Mouse (Mus musculus) MEL (cell line): ENCODE results near the gene Aff2. TPM values are rescaled to one million over a fixed set of nuclear protein-coding genes. Genes with fewer than 3 reads are reported as not detected.

Source experiments
- DNase-seq: peaks from one replicate; pipeline ENCODE4 v3.0.0; 2011; ENCODE audit warnings: low read depth, low spot score
- H3K27ac ChIP-seq: 2 replicates; pipeline ENCODE4 v1.5.1; 2012; ENCODE audit warnings: low read depth, mild to moderate bottlenecking, control low read depth, low read length, moderate library complexity; ENCODE audit not compliant: control insufficient read depth
- H3K27me3 ChIP-seq, 2 experiments: fragments of 150-350 bp in 1 of 2; sonication (generic) in 1 of 2; 2 replicates each; pipeline ENCODE4 v1.6.1; 2012; ENCODE audit warnings: low read length in 2 of 2, mild to moderate bottlenecking in 2 of 2, improper control_type of control experiment in 1 of 2, moderate library complexity in 1 of 2; ENCODE audit not compliant: insufficient read depth in 2 of 2, control insufficient read depth in 1 of 2
- H3K36me3 ChIP-seq, 2 experiments: 2 replicates each; pipeline ENCODE4 v1.6.1; 2012 to 2014; ENCODE audit warnings: low read length in 2 of 2, improper control_type of control experiment in 1 of 2, inconsistent platforms in 1 of 2, mild to moderate bottlenecking in 1 of 2; ENCODE audit not compliant: insufficient read depth in 2 of 2, control insufficient read depth in 1 of 2
- H3K4me1 ChIP-seq, 2 experiments: fragments of 150-350 bp in 1 of 2; sonication (generic) in 1 of 2; 2 replicates each; pipeline ENCODE4 v1.6.1; 2012; ENCODE audit warnings: low read length in 2 of 2, improper control_type of control experiment in 1 of 2, mild to moderate bottlenecking in 1 of 2; ENCODE audit not compliant: insufficient read depth in 2 of 2, control insufficient read depth in 1 of 2
- H3K4me3 ChIP-seq, 2 experiments: fragments of 150-350 bp in 1 of 2; sonication (generic) in 1 of 2; 2 replicates each; pipeline ENCODE4 v1.5.1; 2012; ENCODE audit warnings: low read depth in 2 of 2, low read length in 2 of 2, mild to moderate bottlenecking in 2 of 2, moderate library complexity in 2 of 2, control low read depth in 1 of 2, improper control_type of control experiment in 1 of 2; ENCODE audit not compliant: control insufficient read depth in 1 of 2, insufficient read depth in 1 of 2
- H3K79me2 ChIP-seq: 2 replicates; pipeline ENCODE4 v1.6.1; 2012; ENCODE audit warnings: mild to moderate bottlenecking, low read length, moderate library complexity; ENCODE audit not compliant: control insufficient read depth, poor library complexity, insufficient read depth
- H3K9ac ChIP-seq: 2 replicates; pipeline ENCODE4 v1.6.1; 2012; ENCODE audit warnings: low read depth, mild to moderate bottlenecking, control low read depth, low read length, moderate library complexity; ENCODE audit not compliant: control insufficient read depth, poor library complexity, severe bottlenecking
- H3K9me3 ChIP-seq: fragments of 150-350 bp; sonication (generic); replicated peaks from 2 replicates; pipeline ENCODE4 v1.6.1; 2012; ENCODE audit warnings: mild to moderate bottlenecking, low read length, improper control_type of control experiment, moderate library complexity; ENCODE audit not compliant: insufficient read depth
- CHD2 ChIP-seq: IDR thresholded peaks from 2 replicates; pipeline ENCODE4 v1.6.1; 2011; ENCODE audit warnings: low read length, improper control_type of control experiment
- CTCF ChIP-seq, 3 experiments: IDR thresholded peaks in 2 of 3; conservative IDR thresholded peaks in 1 of 3; 2 replicates each; pipeline ENCODE4 v1.5.1; 2011 to 2012; ENCODE audit warnings: low read length in 3 of 3, low read depth in 2 of 3, mild to moderate bottlenecking in 2 of 3, improper control_type of control experiment in 1 of 3, inconsistent platforms in 1 of 3, mixed read lengths in 1 of 3, moderate library complexity in 1 of 3; ENCODE audit not compliant: control insufficient read depth in 1 of 3, insufficient read depth in 1 of 3, poor library complexity in 1 of 3, severe bottlenecking in 1 of 3
- E2F4 ChIP-seq: IDR thresholded peaks from 2 replicates; pipeline ENCODE4 v1.6.1; 2011; ENCODE audit warnings: low read depth, low read length, improper control_type of control experiment, borderline replicate concordance
- HCFC1 ChIP-seq: IDR thresholded peaks from 2 replicates; pipeline ENCODE4 v1.6.1; 2012; ENCODE audit warnings: low read depth, mild to moderate bottlenecking, inconsistent platforms, low read length, improper control_type of control experiment, moderate library complexity
- MAX ChIP-seq: IDR thresholded peaks from 2 replicates; pipeline ENCODE4 v1.6.1; 2011; ENCODE audit warnings: low read length, improper control_type of control experiment
- MAZ ChIP-seq: IDR thresholded peaks from 2 replicates; pipeline ENCODE4 v1.6.1; 2012; ENCODE audit warnings: low read depth, mild to moderate bottlenecking, inconsistent platforms, low read length, improper control_type of control experiment
- MEF2A ChIP-seq: IDR thresholded peaks from 2 replicates; pipeline ENCODE4 v1.6.1; 2014; ENCODE audit warnings: low read depth, mild to moderate bottlenecking, inconsistent platforms, low read length, improper control_type of control experiment; ENCODE audit not compliant: poor library complexity, insufficient replicate concordance, severe bottlenecking; ENCODE audit errors: extremely low read depth
- MXI1 ChIP-seq: IDR thresholded peaks from 2 replicates; pipeline ENCODE4 v1.6.1; 2011; ENCODE audit warnings: mild to moderate bottlenecking, low read depth, low read length, improper control_type of control experiment
- MYC ChIP-seq: IDR thresholded peaks from 2 replicates; pipeline ENCODE4 v1.6.1; 2011; ENCODE audit warnings: low read depth, mild to moderate bottlenecking, low read length, improper control_type of control experiment, moderate library complexity
- NRF1 ChIP-seq: IDR thresholded peaks from 2 replicates; pipeline ENCODE4 v1.6.1; 2014; ENCODE audit warnings: low read depth, mild to moderate bottlenecking, inconsistent platforms, low read length, improper control_type of control experiment, moderate library complexity; ENCODE audit not compliant: poor library complexity, insufficient read depth, severe bottlenecking
- POLR2A ChIP-seq, 2 experiments: IDR thresholded peaks; 2 replicates each; pipeline ENCODE4 v1.6.1; 2011 to 2012; ENCODE audit warnings: low read length in 2 of 2, mild to moderate bottlenecking in 2 of 2, control low read depth in 1 of 2, improper control_type of control experiment in 1 of 2, low read depth in 1 of 2, moderate library complexity in 1 of 2; ENCODE audit not compliant: control insufficient read depth in 1 of 2, insufficient read depth in 1 of 2, poor library complexity in 1 of 2
- POLR2AphosphoS5 ChIP-seq: IDR thresholded peaks from 2 replicates; pipeline ENCODE4 v1.6.1; 2012; ENCODE audit warnings: low read depth, borderline replicate concordance, mild to moderate bottlenecking, inconsistent platforms, low read length, moderate library complexity, mixed read lengths
- RAD21 ChIP-seq: IDR thresholded peaks from 2 replicates; pipeline ENCODE4 v1.6.1; 2011; ENCODE audit warnings: mild to moderate bottlenecking, low read depth, low read length, improper control_type of control experiment
- RCOR1 ChIP-seq: IDR thresholded peaks from 2 replicates; pipeline ENCODE4 v1.6.1; 2012; ENCODE audit warnings: low read depth, mild to moderate bottlenecking, inconsistent platforms, low read length, improper control_type of control experiment
- SMC3 ChIP-seq: IDR thresholded peaks from 2 replicates; pipeline ENCODE4 v1.6.1; 2011; ENCODE audit warnings: low read depth, low read length, improper control_type of control experiment
- TAL1 ChIP-seq: IDR thresholded peaks from 2 replicates; pipeline ENCODE4 v1.6.1; 2012; ENCODE audit warnings: mild to moderate bottlenecking, inconsistent platforms, low read length, moderate library complexity, mixed read lengths
- UBTF ChIP-seq: IDR thresholded peaks from 2 replicates; pipeline ENCODE4 v1.6.1; 2012; ENCODE audit warnings: low read depth, mild to moderate bottlenecking, inconsistent platforms, low read length, improper control_type of control experiment, moderate library complexity, borderline replicate concordance; ENCODE audit not compliant: insufficient read depth
- USF1 ChIP-seq: IDR thresholded peaks from 2 replicates; pipeline ENCODE4 v1.6.1; 2014; ENCODE audit warnings: low read depth, mild to moderate bottlenecking, inconsistent platforms, low read length, improper control_type of control experiment, moderate library complexity
- USF2 ChIP-seq, 2 experiments: IDR thresholded peaks; 2 replicates each; pipeline ENCODE4 v1.6.1; 2011 to 2012; ENCODE audit warnings: improper control_type of control experiment in 2 of 2, low read length in 2 of 2, borderline replicate concordance in 1 of 2, inconsistent platforms in 1 of 2, low read depth in 1 of 2, mild to moderate bottlenecking in 1 of 2; ENCODE audit not compliant: insufficient read depth in 1 of 2
- ZKSCAN1 ChIP-seq: IDR thresholded peaks from 2 replicates; pipeline ENCODE4 v1.6.1; 2012; ENCODE audit warnings: low read depth, mild to moderate bottlenecking, inconsistent platforms, low read length, improper control_type of control experiment, moderate library complexity
- ZNF384 ChIP-seq: IDR thresholded peaks from 2 replicates; pipeline ENCODE4 v1.6.1; 2012; ENCODE audit warnings: low read depth, mild to moderate bottlenecking, inconsistent platforms, low read length, improper control_type of control experiment
- polyA plus RNA-seq, 2 experiments: library from polyadenylated mRNA; stranded (reverse) in 1 of 2; unstranded in 1 of 2; fragments of >175 nt in 1 of 2; fragments of >200 nt in 1 of 2; gene quantifications; 2 replicates each; pipeline versions ENCODE4 v1.2.1 to v1.2.4; 2012; ENCODE audit warnings: low replicate concordance in 2 of 2, low read depth in 1 of 2; ENCODE audit not compliant: insufficient read length in 2 of 2, insufficient read depth in 1 of 2, missing spikeins in 1 of 2
- total RNA-seq: library from RNA; depleted of rRNA; stranded (reverse); fragments of 300-350 nt; gene quantifications from 2 replicates; pipeline ENCODE4 v1.2.3, GENCODE M21; 2012

Aff2 gene
- total and polyA plus RNA-seq, 3 experiments, result not detected

- Histone ChIP-seq H3K36me3 (no peaks in the 10 kb centered on the region), H3K4me3 (no peak overlapping the region), H3K9me3 (no peaks in the 10 kb centered on the region), H3K27ac (no peak overlapping the region), H3K9ac (no peak overlapping the region), H3K27me3 (no peaks in the 10 kb centered on the region), H3K4me1 (no peaks in the 10 kb centered on the region), H3K79me2 (no peaks in the 10 kb centered on the region)
- TF ChIP-seq USF1 (no peak), MAZ (no peak), TAL1 (no peak), RAD21 (no peak), ZNF384 (no peak), RCOR1 (no peak), ZKSCAN1 (no peak), CTCF (IDR thresholded peaks at IDR 0.05 in 2 of 3, conservative IDR thresholded peaks at IDR 0.05 in 1 of 3; ENCODE audit: control insufficient read depth in 1 of 3, insufficient read depth in 1 of 3, low read depth in 2 of 3, low read length in 3 of 3, poor library complexity in 1 of 3, severe bottlenecking in 1 of 3) (no peak), MEF2A (no peak), UBTF (no peak), E2F4 (no peak), SMC3 (no peak), NRF1 (no peak), MYC (no peak), POLR2AphosphoS5 (no peak), USF2 (IDR thresholded peaks at IDR 0.05; ENCODE audit: borderline replicate concordance in 1 of 2, insufficient read depth in 1 of 2, low read depth in 1 of 2, low read length in 2 of 2) (no peak), MAX (no peak)
- no peak for DNase-seq
These were observed 458.1 kb downstream of the Aff2 start for GRCm38 (mm10) chrX:69818188-69818587.

- Histone ChIP-seq H3K27me3 (no peaks in the 10 kb centered on the region), H3K36me3 (no peaks in the 10 kb centered on the region), H3K9me3 (no peaks in the 10 kb centered on the region), H3K4me1 (no peaks in the 10 kb centered on the region), H3K4me3 (no peak overlapping the region), H3K27ac (no peak overlapping the region), H3K9ac (no peak overlapping the region), H3K79me2 (no peaks in the 10 kb centered on the region)
- no peak for TF ChIP-seq HCFC1
- no peak for TF ChIP-seq MAZ
- no peak for TF ChIP-seq POLR2A (IDR thresholded peaks at IDR 0.05; ENCODE audit: control insufficient read depth in 1 of 2, insufficient read depth in 1 of 2, low read depth in 1 of 2, low read length in 2 of 2, poor library complexity in 1 of 2)
- no peak for TF ChIP-seq MAX
- TF ChIP-seq CHD2, result no peak
- no peak for TF ChIP-seq SMC3
- TF ChIP-seq MXI1, result no peak
- DNase-seq, result no peak
These were observed 507.5 kb downstream of the Aff2 start for GRCm38 (mm10) chrX:69867601-69868000.
